Mouse (Mus musculus) liver, postnatal 0 days (tissue): ENCODE measurements around the gene Rasgrp2. TPM values are rescaled to one million over a fixed set of nuclear protein-coding genes. Genes with fewer than 3 reads are reported as not detected.
A peak's percentile ranks its signal among the peaks of the same experiment; 100 is the strongest.

ENCODE experiments used
- ATAC-seq: fragments of 200-750 bp; cut with Nextera tagmentation; 2 replicates; pipeline ENCODE4 v1.8.0; 2017; ENCODE audit warnings: mild to moderate bottlenecking, moderate library complexity
- DNase-seq: peaks from one replicate; pipeline ENCODE4 v3.0.0-alpha.2; 2016
- H3K27ac ChIP-seq: fragments of 300-500 bp; sonication (generic); 2 replicates; pipeline ENCODE4 v1.5.1; 2014; ENCODE audit warnings: antibody characterized with exemption, moderate library complexity, mild to moderate bottlenecking, low read depth
- H3K27me3 ChIP-seq: fragments of 300-500 bp; sonication (generic); 2 replicates; pipeline ENCODE4 v1.6.1; 2014; ENCODE audit warnings: low read length, control low read depth, mixed read lengths; ENCODE audit not compliant: insufficient read depth
- H3K36me3 ChIP-seq: fragments of 300-500 bp; sonication (generic); replicated peaks from 2 replicates; pipeline ENCODE4 v1.6.1; 2014; ENCODE audit warnings: mild to moderate bottlenecking, control low read depth, low read length, moderate library complexity, mixed read lengths; ENCODE audit not compliant: insufficient read depth
- H3K4me1 ChIP-seq: fragments of 300-500 bp; sonication (generic); 2 replicates; pipeline ENCODE4 v1.6.1; 2014; ENCODE audit warnings: antibody characterized with exemption, mild to moderate bottlenecking, control low read depth; ENCODE audit not compliant: insufficient read depth
- H3K4me2 ChIP-seq: fragments of 300-500 bp; sonication (generic); 2 replicates; pipeline ENCODE4 v1.6.1; 2014; ENCODE audit warnings: low read depth, mild to moderate bottlenecking, low read length, moderate library complexity, mixed read lengths
- H3K4me3 ChIP-seq: fragments of 300-500 bp; sonication (generic); 2 replicates; pipeline ENCODE4 v1.5.1; 2014; ENCODE audit warnings: low read depth, low read length
- H3K9ac ChIP-seq: fragments of 300-500 bp; sonication (generic); replicated peaks from 2 replicates; pipeline ENCODE4 v1.6.1; 2014; ENCODE audit warnings: mild to moderate bottlenecking, moderate library complexity
- H3K9me3 ChIP-seq: fragments of 300-500 bp; sonication (generic); 2 replicates; pipeline ENCODE4 v1.6.1; 2016; ENCODE audit warnings: mild to moderate bottlenecking, control low read depth, low read length, mixed read lengths
- CTCF ChIP-seq: sonication (generic); IDR thresholded peaks from 2 replicates; pipeline ENCODE4 v1.5.1; 2016; ENCODE audit warnings: antibody characterized with exemption, low read depth
- EP300 ChIP-seq: IDR thresholded peaks from 2 replicates; pipeline ENCODE4 v1.6.1; 2016; ENCODE audit warnings: antibody characterized with exemption, low read depth, mild to moderate bottlenecking
- WGBS: fragments of 180-500 bp; shearing (Covaris S2); extraction: QIAGEN DNeasy Blood & Tissue Kit; methylation state at CpG from one replicate; pipeline ENCODE4 v1.1.7; 2014; ENCODE audit not compliant: insufficient replicate concordance; 5-methylcytosine and 5-hydroxymethylcytosine counted together
- polyA plus RNA-seq: library from polyadenylated mRNA; unstranded; fragments of >200 nt; fragmentation: Nextera tagmentation; extraction: Ambion mirVana; gene quantifications from 2 replicates; pipeline ENCODE4 v1.2.1, GENCODE M21; 2015

The Rasgrp2 gene
- polyA plus RNA-seq, 1 experiment from 2014 or later = 90.7 TPM

DNA sequence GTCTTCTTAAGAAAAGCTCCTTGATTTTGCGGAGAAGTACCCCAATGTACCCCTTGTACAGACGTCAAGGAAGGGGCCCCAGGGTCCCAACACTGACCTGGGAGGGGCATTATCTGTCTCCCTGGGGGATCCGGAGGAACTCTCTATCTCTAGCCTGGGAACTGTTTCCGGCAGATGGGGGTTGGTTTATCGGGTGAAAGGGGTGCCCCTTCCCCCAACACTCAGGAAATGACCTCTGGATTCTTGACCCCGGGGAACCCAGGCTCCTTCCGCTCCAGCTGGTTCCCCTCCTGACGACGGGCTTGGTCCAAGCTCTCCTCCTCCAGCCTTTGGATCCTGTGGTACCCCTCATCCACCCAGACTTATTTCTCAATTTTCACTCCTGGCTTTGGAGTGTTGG, 2.8 kb downstream of the Rasgrp2 start:
- Histone ChIP-seq H3K27ac (peak overlapping the region; percentile 93), H3K4me3 (peak overlapping the region; percentile 63), H3K36me3 (peaks cover 12% of the 10 kb centered on the region), H3K4me2 (peak overlapping the region; percentile 94), H3K9me3 (no peaks in the 10 kb centered on the region), H3K4me1 (peaks cover 33% of the 10 kb centered on the region), H3K27me3 (peaks cover 22% of the 10 kb centered on the region), H3K9ac (peak overlapping the region; percentile 48)
- WGBS = 1% methylated on average over 8 of the region's 9 CpGs
- ATAC-seq = peak; percentile 44
- peak; percentile 62 for DNase-seq
- TF ChIP-seq EP300 (peak; percentile 63; the same call in 1 of the 2 replicates), CTCF (no peak)

DNA sequence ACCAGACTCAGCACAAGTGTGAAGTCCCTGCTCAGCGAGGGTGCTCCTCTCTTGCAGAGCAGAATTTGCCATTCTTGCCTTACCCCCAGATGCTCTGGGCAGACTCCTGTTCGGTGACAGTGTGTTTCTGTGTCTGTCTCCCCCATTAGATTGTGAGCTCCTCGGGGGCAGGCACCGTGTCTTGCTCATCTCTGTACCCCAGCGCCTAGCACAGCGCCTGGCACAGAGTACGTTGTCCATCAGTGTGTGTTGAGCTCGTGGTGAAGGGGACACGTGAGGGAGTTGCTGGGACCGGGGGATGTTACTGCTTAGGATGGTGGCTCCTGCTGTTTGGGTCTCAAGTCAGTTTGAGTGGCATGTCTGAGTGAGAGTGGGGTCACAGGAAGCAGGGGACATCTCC, 4.7 kb downstream of the Rasgrp2 start:
- TF ChIP-seq EP300 = no peak
- TF ChIP-seq CTCF = no peak
- Histone ChIP-seq H3K36me3 (peaks cover 21% of the 10 kb centered on the region), H3K9me3 (no peaks in the 10 kb centered on the region), H3K9ac (no peak overlapping the region), H3K4me1 (peaks cover 26% of the 10 kb centered on the region), H3K4me2 (no peak overlapping the region), H3K4me3 (no peak overlapping the region), H3K27ac (no peak overlapping the region), H3K27me3 (peaks cover 19% of the 10 kb centered on the region)
- WGBS = 84% methylated on average over 10 of the region's 10 CpGs
- ATAC-seq (no peak), DNase-seq (no peak)

DNA sequence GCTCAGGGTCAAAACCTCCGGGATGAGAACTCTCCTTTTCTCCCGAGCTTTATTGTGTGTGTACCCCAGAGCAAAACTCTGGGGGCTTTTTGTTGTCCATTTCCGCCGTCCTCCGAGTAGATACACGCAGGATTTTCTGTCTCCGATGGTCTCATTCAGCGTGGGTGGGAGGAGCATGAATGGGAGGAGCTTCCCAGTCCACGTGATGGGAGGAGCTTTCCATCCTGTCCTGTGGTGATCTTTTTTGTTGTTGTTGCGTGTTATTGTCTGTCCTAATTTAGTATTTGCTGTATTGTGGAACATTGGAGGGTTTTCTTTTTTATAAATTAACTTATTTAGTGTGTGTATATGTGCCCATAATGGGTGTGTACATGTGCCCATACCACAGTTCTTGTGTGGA, 6.3 kb downstream of the Rasgrp2 start:
- Histone ChIP-seq H3K27ac (no peak overlapping the region), H3K9ac (no peak overlapping the region), H3K4me2 (no peak overlapping the region), H3K27me3 (peaks cover 7% of the 10 kb centered on the region; the same call in 1 of the 2 replicates), H3K9me3 (no peaks in the 10 kb centered on the region), H3K4me1 (peaks cover 21% of the 10 kb centered on the region), H3K36me3 (peaks cover 21% of the 10 kb centered on the region), H3K4me3 (no peak overlapping the region)
- ATAC-seq (no peak), DNase-seq (no peak)
- no peak for TF ChIP-seq EP300
- WGBS = 71% methylated on average over 10 of the region's 10 CpGs

DNA sequence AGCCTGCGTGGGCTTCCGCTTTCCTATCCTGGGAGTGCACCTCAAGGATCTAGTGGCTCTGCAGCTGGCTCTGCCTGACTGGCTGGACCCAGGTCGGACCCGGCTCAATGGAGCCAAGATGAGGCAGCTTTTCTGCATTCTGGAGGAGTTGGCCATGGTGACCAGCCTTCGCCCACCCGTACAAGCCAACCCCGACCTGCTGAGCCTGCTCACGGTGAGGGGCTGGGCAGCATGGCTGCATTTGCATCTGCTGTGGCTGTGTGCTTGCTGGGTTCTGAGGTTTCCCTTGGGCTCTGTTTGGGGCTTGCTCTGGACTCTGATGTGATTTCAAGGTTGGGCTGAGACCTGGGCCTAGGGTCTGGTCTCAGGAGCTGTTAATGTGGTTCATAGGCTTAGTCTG, 8.0 kb downstream of the Rasgrp2 start:
- TF ChIP-seq CTCF (no peak), EP300 (no peak)
- Histone ChIP-seq H3K36me3 (peaks cover 21% of the 10 kb centered on the region), H3K4me1 (peaks cover 11% of the 10 kb centered on the region), H3K4me3 (no peak overlapping the region), H3K4me2 (no peak overlapping the region), H3K9ac (no peak overlapping the region), H3K9me3 (no peaks in the 10 kb centered on the region), H3K27ac (no peak overlapping the region), H3K27me3 (no peaks in the 10 kb centered on the region)
- ATAC-seq (no peak), DNase-seq (no peak)
- 82% methylated on average over 8 of the region's 8 CpGs for WGBS

DNA sequence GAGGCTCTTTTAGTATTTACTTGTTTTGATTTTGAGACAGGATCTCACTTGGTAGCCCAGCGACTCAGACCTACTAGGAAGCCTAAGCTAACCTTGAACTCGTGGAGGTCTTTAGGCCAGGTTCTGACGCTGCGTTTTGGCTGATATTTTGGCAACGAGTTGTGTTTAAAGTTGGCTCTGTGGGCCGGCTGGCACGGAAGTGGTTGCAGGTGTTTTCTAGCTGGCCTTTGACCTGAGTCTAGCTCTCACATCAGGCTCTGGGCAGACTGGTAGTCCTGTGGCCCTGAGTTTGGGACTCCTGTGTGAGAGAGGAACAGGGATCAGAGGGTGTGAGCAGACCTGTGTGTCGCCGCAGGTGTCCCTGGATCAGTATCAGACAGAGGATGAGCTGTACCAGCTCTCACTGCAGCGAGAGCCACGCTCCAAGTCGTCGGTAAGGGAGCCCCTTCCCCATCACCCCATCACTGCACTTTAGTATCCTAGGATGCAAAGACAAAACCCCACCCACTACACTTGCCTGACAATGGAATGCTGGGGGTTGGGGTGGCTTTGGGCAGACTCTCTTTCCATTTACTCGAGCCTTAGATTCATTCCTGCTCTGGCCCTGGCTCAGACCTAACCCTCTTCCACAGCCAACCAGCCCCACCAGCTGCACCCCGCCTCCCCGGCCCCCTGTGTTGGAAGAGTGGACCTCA, 8.8 kb downstream of the Rasgrp2 start:
- TF ChIP-seq CTCF (no peak), EP300 (no peak)
- Histone ChIP-seq H3K4me2 (no peak overlapping the region), H3K27me3 (no peaks in the 10 kb centered on the region), H3K27ac (no peak overlapping the region), H3K4me3 (no peak overlapping the region), H3K9me3 (no peaks in the 10 kb centered on the region), H3K9ac (no peak overlapping the region), H3K4me1 (peaks cover 3% of the 10 kb centered on the region), H3K36me3 (peaks cover 21% of the 10 kb centered on the region)
- WGBS = 73% methylated on average over 16 of the region's 16 CpGs
- ATAC-seq (no peak), DNase-seq (no peak)

DNA sequence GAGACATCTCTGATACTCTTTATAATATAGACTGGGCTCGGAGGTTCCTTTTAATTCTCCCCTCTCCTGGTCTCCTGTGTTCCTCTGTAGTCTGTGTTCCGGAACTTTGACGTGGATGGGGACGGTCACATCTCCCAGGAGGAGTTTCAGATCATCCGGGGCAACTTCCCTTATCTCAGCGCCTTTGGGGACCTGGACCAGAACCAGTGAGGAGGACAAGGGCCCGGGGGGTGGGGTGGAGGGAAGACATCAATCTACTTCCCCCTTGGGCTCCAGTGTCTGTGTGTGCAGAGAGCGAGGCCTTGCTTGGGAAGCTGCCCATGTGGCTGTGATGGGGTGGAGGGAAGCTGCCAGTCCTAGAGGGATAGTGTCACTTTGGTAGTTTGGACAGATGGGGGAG, 9.6 kb downstream of the Rasgrp2 start:
- no peak overlapping the region for H3K4me2 ChIP-seq
- H3K4me1 ChIP-seq = peaks cover 3% of the 10 kb centered on the region
- TF ChIP-seq EP300 = no peak
- TF ChIP-seq CTCF = no peak
- H3K9ac ChIP-seq = no peak overlapping the region
- H3K4me3 ChIP-seq = no peak overlapping the region
- no peaks in the 10 kb centered on the region for H3K27me3 ChIP-seq
- no peak overlapping the region for H3K27ac ChIP-seq
- peaks cover 15% of the 10 kb centered on the region for H3K36me3 ChIP-seq
- no peaks in the 10 kb centered on the region for H3K9me3 ChIP-seq
- 48% methylated on average over 8 of the region's 8 CpGs for WGBS
- no peak for DNase-seq
- ATAC-seq = 0 out of 2 replicates have a peak, but pooled peaks have one; percentile 29

DNA sequence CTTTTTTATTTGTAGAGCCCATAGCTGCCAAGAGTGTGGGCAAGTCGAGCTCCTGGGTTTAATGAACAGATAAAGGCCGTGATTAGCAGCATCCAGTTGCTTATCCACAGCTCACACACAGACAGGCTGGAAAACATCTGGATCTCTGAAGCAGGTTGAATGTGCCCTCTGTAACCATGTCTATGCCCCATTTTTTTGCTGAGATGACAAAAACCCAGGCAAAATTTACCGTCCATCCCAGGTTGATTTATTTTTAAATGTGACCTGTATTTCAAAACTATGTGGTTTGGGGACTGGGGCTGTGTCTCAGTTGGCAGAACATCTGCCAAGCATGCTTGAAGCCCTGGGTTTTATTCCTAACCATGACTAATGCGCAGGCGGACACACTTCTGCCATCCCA, 10.0 kb downstream of the Rasgrp2 start:
- H3K4me2 ChIP-seq = no peak overlapping the region
- DNase-seq = no peak
- no peak overlapping the region for H3K4me3 ChIP-seq
- no peaks in the 10 kb centered on the region for H3K27me3 ChIP-seq
- peaks cover 15% of the 10 kb centered on the region for H3K36me3 ChIP-seq
- no peak for ATAC-seq
- no peak overlapping the region for H3K27ac ChIP-seq
- TF ChIP-seq EP300 = no peak
- TF ChIP-seq CTCF = no peak
- WGBS = 64% methylated on average over 5 of the region's 5 CpGs
- H3K4me1 ChIP-seq = peaks cover 3% of the 10 kb centered on the region
- H3K9ac ChIP-seq = no peak overlapping the region
- H3K9me3 ChIP-seq = no peaks in the 10 kb centered on the region
